8 mouse cellular contexts compared by ENCODE assay signal in genomic region chr19:47313387-47314075, GRCm38 (mm10).
DNase-seq lines count a peak whose midpoint lies in the region; ATAC-seq lines count a peak whose summit lies in the region.

No protein-coding gene starts in this region.

- DNase-seq in heart, adult 11 months: peak; percentile 97
- no peak for DNase-seq in heart, adult 8-10 months (ENCODE audit: low spot score)
- DNase-seq in Muller cell, postnatal 12 days (ENCODE audit: inconsistent ontology term): peak; percentile 85
- no peak for DNase-seq in midbrain, embryonic 10.5 days (ENCODE audit: low spot score)
- DNase-seq in thymus, postnatal 10 days (ENCODE audit: low spot score in 2 of 2): no peak
- no peak for DNase-seq in gastrocnemius, postnatal 14 days

- H3K36me3 ChIP-seq in forebrain, embryonic 13.5 days (ENCODE audit: poor library complexity, severe bottlenecking): no peaks in the 10 kb centered on the region
- peaks cover 4% of the 10 kb centered on the region; the same call in 1 of the 2 replicates for H3K36me3 ChIP-seq in intestine, embryonic 15.5 days
- peaks cover 29% of the 10 kb centered on the region for H3K36me3 ChIP-seq in midbrain, embryonic 10.5 days

- H3K27ac ChIP-seq in forebrain, embryonic 13.5 days: peak overlapping the region; percentile 87
- peak overlapping the region; percentile 94 for H3K27ac ChIP-seq in intestine, embryonic 15.5 days
- H3K27ac ChIP-seq in midbrain, embryonic 10.5 days (replicated peaks): peak overlapping the region; percentile 93

- H3K4me2 ChIP-seq in forebrain, embryonic 13.5 days: peak overlapping the region; percentile 65
- H3K4me2 ChIP-seq in intestine, embryonic 15.5 days (replicated peaks): peak overlapping the region; percentile 71

- peaks cover 58% of the 10 kb centered on the region for H3K4me1 ChIP-seq in forebrain, embryonic 13.5 days
- peaks cover 68% of the 10 kb centered on the region for H3K4me1 ChIP-seq in intestine, embryonic 15.5 days (replicated peaks)
- H3K4me1 ChIP-seq in midbrain, embryonic 10.5 days: peaks cover 72% of the 10 kb centered on the region

- WGBS in forebrain, embryonic 13.5 days: 8% methylated on average over 11 of the region's 11 CpGs
- WGBS in intestine, embryonic 15.5 days: 31% methylated on average over 11 of the region's 11 CpGs
- WGBS in midbrain, embryonic 10.5 days: 11% methylated on average over 11 of the region's 11 CpGs

- H3K27me3 ChIP-seq in forebrain, embryonic 13.5 days: 0 out of 2 replicates have a peak, but pooled peaks cover 3% of the 10 kb centered on the region
- no peaks in the 10 kb centered on the region for H3K27me3 ChIP-seq in intestine, embryonic 15.5 days (replicated peaks)
- peaks cover 11% of the 10 kb centered on the region for H3K27me3 ChIP-seq in midbrain, embryonic 10.5 days (ENCODE audit: low read depth, poor library complexity, severe bottlenecking)

- peak overlapping the region; percentile 64 for H3K9ac ChIP-seq in forebrain, embryonic 13.5 days
- peak overlapping the region; percentile 73 for H3K9ac ChIP-seq in intestine, embryonic 15.5 days

- intact Hi-C loops in gastrocnemius, postnatal 14 days (cut with DNase I; ENCODE audit: low total_unique reads): no loop called here

- no peaks in the 10 kb centered on the region for H3K9me3 ChIP-seq in forebrain, embryonic 13.5 days (replicated peaks)
- H3K9me3 ChIP-seq in intestine, embryonic 15.5 days: no peaks in the 10 kb centered on the region
- H3K9me3 ChIP-seq in midbrain, embryonic 10.5 days (replicated peaks): no peaks in the 10 kb centered on the region

- ATAC-seq in forebrain, embryonic 13.5 days: peak; percentile 52; the same call in 1 of the 2 replicates
- ATAC-seq in intestine, embryonic 15.5 days: peak; percentile 42; the same call in 1 of the 2 replicates

- H3K4me3 ChIP-seq in forebrain, embryonic 13.5 days: peak overlapping the region; percentile 35
- H3K4me3 ChIP-seq in intestine, embryonic 15.5 days (replicated peaks): peak overlapping the region; percentile 54
- peak overlapping the region; percentile 63 for H3K4me3 ChIP-seq in midbrain, embryonic 10.5 days

Comparison
In these comparisons a context has a peak if more than half of its experiments do, and no peak if none do; other contexts are left out.
1. DNase-seq: peak in heart, adult 11 months (single experiment) and Muller cell, postnatal 12 days (single experiment); none in heart, adult 8-10 months (single experiment), midbrain, embryonic 10.5 days (single experiment), thymus, postnatal 10 days (0 of 2) and gastrocnemius, postnatal 14 days (single experiment).
2. Peak in every context shown above with its lines, with median percentiles within 50 percentile points of each other: H3K27ac ChIP-seq and H3K4me3 ChIP-seq.